Mouse (Mus musculus): ENCODE measurements around the gene Pcdh7. TPM values are rescaled to one million over a fixed set of nuclear protein-coding genes. Genes with fewer than 3 reads are reported as not detected.

Gene Pcdh7
- total RNA-seq (2023), result 0.41 and 0.43 TPM in 2 replicates

DNA sequence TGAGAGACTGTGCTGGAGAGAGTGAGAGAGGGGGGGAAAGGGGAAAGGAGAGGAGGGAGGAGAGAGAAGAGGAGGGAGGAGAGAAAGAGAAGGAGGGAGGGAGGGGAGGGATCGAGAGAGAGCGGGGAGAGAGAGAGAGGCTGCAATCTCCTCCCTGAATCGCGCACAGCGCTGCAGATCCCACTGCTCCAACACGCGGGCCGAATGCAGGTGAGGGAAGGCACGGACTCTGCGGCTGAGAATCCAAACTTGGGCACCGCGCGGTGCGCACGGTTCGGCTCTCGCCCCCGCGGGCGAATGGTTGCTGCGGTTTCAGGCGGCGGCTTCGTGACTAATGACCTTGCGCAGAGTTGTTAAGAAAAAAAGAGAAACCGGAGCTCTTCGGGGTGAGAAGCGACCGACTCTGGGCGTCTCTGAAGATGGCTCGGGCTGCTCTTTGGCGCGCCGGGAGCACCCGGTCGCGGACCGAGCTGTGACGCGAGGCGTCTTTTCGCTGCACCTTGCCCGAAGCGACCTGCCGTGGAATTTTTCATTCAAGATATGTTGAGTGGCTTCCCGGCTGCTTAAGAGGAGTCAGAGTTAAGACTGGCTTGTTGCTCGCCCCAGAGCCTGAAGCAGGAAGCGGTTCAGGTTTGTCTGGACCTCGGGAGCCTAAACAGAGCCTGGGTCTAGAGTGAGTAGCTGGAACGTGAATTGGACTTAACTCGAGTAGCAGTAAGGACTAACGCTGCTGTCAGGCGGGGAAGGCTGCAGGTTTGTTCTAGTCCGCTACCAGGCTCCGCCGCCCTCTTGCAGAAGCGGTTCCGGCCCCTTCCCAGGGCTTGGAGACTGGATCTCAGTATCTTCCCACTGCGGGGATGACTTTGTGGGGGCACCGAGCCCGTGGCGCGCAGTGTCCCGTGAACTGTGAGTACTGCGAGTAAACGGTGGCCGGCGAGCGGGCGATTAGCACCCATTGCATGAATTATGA lies at the start of gene Pcdh7:
Gene Pcdh7 (plus strand): TSS at position 62 of the 970 bp plus-strand sequence.

